Mouse (Mus musculus) liver, postnatal 0 days (tissue): ENCODE data around the gene Fads3. TPM values are rescaled to one million over a fixed set of nuclear protein-coding genes. Genes with fewer than 3 reads are reported as not detected.

Source experiments
- ATAC-seq: fragments of 200-750 bp; cut with Nextera tagmentation; 2 replicates; pipeline ENCODE4 v1.8.0; 2017; ENCODE audit warnings: mild to moderate bottlenecking, moderate library complexity
- DNase-seq: peaks from one replicate; pipeline ENCODE4 v3.0.0-alpha.2; 2016
- H3K27ac ChIP-seq: fragments of 300-500 bp; sonication (generic); 2 replicates; pipeline ENCODE4 v1.5.1; 2014; ENCODE audit warnings: antibody characterized with exemption, moderate library complexity, mild to moderate bottlenecking, low read depth
- H3K27me3 ChIP-seq: fragments of 300-500 bp; sonication (generic); 2 replicates; pipeline ENCODE4 v1.6.1; 2014; ENCODE audit warnings: low read length, control low read depth, mixed read lengths; ENCODE audit not compliant: insufficient read depth
- H3K36me3 ChIP-seq: fragments of 300-500 bp; sonication (generic); replicated peaks from 2 replicates; pipeline ENCODE4 v1.6.1; 2014; ENCODE audit warnings: mild to moderate bottlenecking, control low read depth, low read length, moderate library complexity, mixed read lengths; ENCODE audit not compliant: insufficient read depth
- H3K4me1 ChIP-seq: fragments of 300-500 bp; sonication (generic); 2 replicates; pipeline ENCODE4 v1.6.1; 2014; ENCODE audit warnings: antibody characterized with exemption, mild to moderate bottlenecking, control low read depth; ENCODE audit not compliant: insufficient read depth
- H3K4me2 ChIP-seq: fragments of 300-500 bp; sonication (generic); 2 replicates; pipeline ENCODE4 v1.6.1; 2014; ENCODE audit warnings: low read depth, mild to moderate bottlenecking, low read length, moderate library complexity, mixed read lengths
- H3K4me3 ChIP-seq: fragments of 300-500 bp; sonication (generic); 2 replicates; pipeline ENCODE4 v1.5.1; 2014; ENCODE audit warnings: low read depth, low read length
- H3K9ac ChIP-seq: fragments of 300-500 bp; sonication (generic); replicated peaks from 2 replicates; pipeline ENCODE4 v1.6.1; 2014; ENCODE audit warnings: mild to moderate bottlenecking, moderate library complexity
- H3K9me3 ChIP-seq: fragments of 300-500 bp; sonication (generic); 2 replicates; pipeline ENCODE4 v1.6.1; 2016; ENCODE audit warnings: mild to moderate bottlenecking, control low read depth, low read length, mixed read lengths
- CTCF ChIP-seq: sonication (generic); IDR thresholded peaks from 2 replicates; pipeline ENCODE4 v1.5.1; 2016; ENCODE audit warnings: antibody characterized with exemption, low read depth
- EP300 ChIP-seq: IDR thresholded peaks from 2 replicates; pipeline ENCODE4 v1.6.1; 2016; ENCODE audit warnings: antibody characterized with exemption, low read depth, mild to moderate bottlenecking
- WGBS: fragments of 180-500 bp; shearing (Covaris S2); extraction: QIAGEN DNeasy Blood & Tissue Kit; methylation state at CpG from one replicate; pipeline ENCODE4 v1.1.7; 2014; ENCODE audit not compliant: insufficient replicate concordance; 5-methylcytosine and 5-hydroxymethylcytosine counted together
- polyA plus RNA-seq: library from polyadenylated mRNA; unstranded; fragments of >200 nt; fragmentation: Nextera tagmentation; extraction: Ambion mirVana; gene quantifications from 2 replicates; pipeline ENCODE4 v1.2.1, GENCODE M21; 2015

Gene Fads3
- polyA plus RNA-seq, 1 experiment from 2014 or later, result 1.7 TPM

- ATAC-seq, result no peak
- no peak overlapping the region for H3K4me3 ChIP-seq
- H3K4me1 ChIP-seq, result peaks cover 29% of the 10 kb centered on the region
- H3K9ac ChIP-seq, result no peak overlapping the region
- H3K9me3 ChIP-seq, result no peaks in the 10 kb centered on the region
- H3K27me3 ChIP-seq, result no peaks in the 10 kb centered on the region
- WGBS, result 50% methylated on average over 3 of the region's 3 CpGs
- H3K27ac ChIP-seq, result no peak overlapping the region
- peaks cover 26% of the 10 kb centered on the region for H3K36me3 ChIP-seq
- H3K4me2 ChIP-seq, result no peak overlapping the region
- no peak for TF ChIP-seq EP300
- no peak for TF ChIP-seq CTCF
- DNase-seq, result no peak
Measured at GRCm38 (mm10) chr19:10038910-10039309, 2.5 kb upstream of the Fads3 start.

GRCm38 (mm10) chr19:10039615-10040014 is 1.8 kb upstream of the Fads3 start:
- no peak overlapping the region for H3K4me2 ChIP-seq
- no peaks in the 10 kb centered on the region for H3K27me3 ChIP-seq
- DNase-seq (no peak), ATAC-seq (no peak)
- H3K9ac ChIP-seq, result no peak overlapping the region
- no peaks in the 10 kb centered on the region for H3K9me3 ChIP-seq
- TF ChIP-seq EP300, result no peak
- TF ChIP-seq CTCF, result peak; percentile 61
- peaks cover 29% of the 10 kb centered on the region for H3K4me1 ChIP-seq
- WGBS, result 77% methylated on average over 2 of the region's 2 CpGs
- no peak overlapping the region for H3K27ac ChIP-seq
- H3K4me3 ChIP-seq, result no peak overlapping the region
- H3K36me3 ChIP-seq, result peaks cover 19% of the 10 kb centered on the region

GRCm38 (mm10) chr19:10040866-10041387 is 442 bp upstream of the Fads3 start:
- H3K4me1 ChIP-seq, result peaks cover 30% of the 10 kb centered on the region
- peak overlapping the region; percentile 65 for H3K9ac ChIP-seq
- H3K4me2 ChIP-seq, result peak overlapping the region; percentile 96

GRCm38 (mm10) chr19:10042232-10042631 is 863 bp downstream of the Fads3 start:
- no peaks in the 10 kb centered on the region for H3K9me3 ChIP-seq
- H3K9ac ChIP-seq, result peak overlapping the region; percentile 65; the same call in 1 of the 2 replicates
- peak overlapping the region; percentile 96 for H3K4me2 ChIP-seq
- DNase-seq (no peak), ATAC-seq (no peak)
- no peaks in the 10 kb centered on the region for H3K27me3 ChIP-seq
- H3K36me3 ChIP-seq, result no peaks in the 10 kb centered on the region
- no peak for TF ChIP-seq CTCF
- no peak for TF ChIP-seq EP300
- H3K4me3 ChIP-seq, result peak overlapping the region; percentile 60
- peaks cover 41% of the 10 kb centered on the region for H3K4me1 ChIP-seq
- 40% methylated on average over 6 of the region's 6 CpGs for WGBS
- no peak overlapping the region for H3K27ac ChIP-seq

More at GRCm38 (mm10) chr19:10040866-10041387, 442 bp upstream of the Fads3 start:
- Histone ChIP-seq H3K4me3 (peak overlapping the region; percentile 60), H3K27me3 (no peaks in the 10 kb centered on the region), H3K36me3 (peaks cover 7% of the 10 kb centered on the region; the same call in 1 of the 2 replicates), H3K27ac (no peak overlapping the region), H3K9me3 (no peaks in the 10 kb centered on the region)
- WGBS, result 13% methylated on average over 18 of the region's 20 CpGs
- DNase-seq (no peak), ATAC-seq (no peak)
- TF ChIP-seq EP300, result no peak
- TF ChIP-seq CTCF, result no peak

DNA sequence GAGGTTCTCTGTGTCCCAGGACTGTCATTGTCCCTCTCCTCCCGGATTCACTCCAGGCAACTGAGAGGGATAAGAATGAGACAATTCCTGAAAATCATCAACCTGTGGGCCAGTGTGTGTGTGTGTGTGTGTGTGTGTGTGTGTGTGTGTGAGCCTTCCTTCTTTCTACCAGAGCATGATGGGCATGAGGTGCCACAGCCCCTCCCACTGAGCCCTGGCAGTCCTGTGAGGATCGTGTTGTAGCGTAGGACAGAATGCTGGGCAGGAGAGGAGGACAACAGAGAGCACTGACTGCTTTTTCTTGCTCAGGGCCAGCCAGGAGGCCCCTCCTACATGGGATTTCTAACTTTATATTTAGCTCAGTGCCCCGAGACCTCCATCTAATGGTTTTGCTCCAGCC is 1.4 kb downstream of the Fads3 start:
- WGBS, result 78% methylated on average over 4 of the region's 4 CpGs
- peak overlapping the region; percentile 96; the same call in 1 of the 2 replicates for H3K4me2 ChIP-seq
- H3K4me3 ChIP-seq, result no peak overlapping the region
- no peak for ATAC-seq
- no peak overlapping the region for H3K27ac ChIP-seq
- H3K27me3 ChIP-seq, result no peaks in the 10 kb centered on the region
- no peak overlapping the region for H3K9ac ChIP-seq
- TF ChIP-seq EP300, result no peak
- no peak for TF ChIP-seq CTCF
- H3K9me3 ChIP-seq, result no peaks in the 10 kb centered on the region
- DNase-seq, result no peak
- no peaks in the 10 kb centered on the region for H3K36me3 ChIP-seq
- peaks cover 40% of the 10 kb centered on the region for H3K4me1 ChIP-seq

DNA sequence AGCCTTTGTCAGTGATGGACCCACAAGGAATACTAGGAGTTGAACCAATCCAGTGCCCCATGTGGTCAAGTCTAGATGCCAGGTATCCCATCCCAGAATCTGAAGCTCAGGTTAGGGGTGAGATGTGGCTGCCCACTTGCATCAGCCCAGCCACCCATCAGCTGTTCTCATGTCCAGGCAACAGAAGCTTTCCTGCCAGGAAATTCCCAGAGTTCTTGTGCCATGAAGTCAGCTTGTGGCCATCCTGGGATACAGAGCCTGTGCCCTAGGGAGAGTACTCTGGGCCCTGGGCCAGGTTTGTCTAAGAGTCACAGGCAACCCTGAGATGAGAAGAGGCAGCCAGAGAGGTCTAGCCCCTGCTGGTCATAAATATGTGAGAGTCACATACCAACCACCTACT is 2.3 kb downstream of the Fads3 start:
- no peak overlapping the region for H3K4me2 ChIP-seq

More for the DNA sequence above, 2.3 kb downstream of the Fads3 start:
- no peak for DNase-seq
- H3K27ac ChIP-seq, result no peak overlapping the region
- H3K9me3 ChIP-seq, result no peaks in the 10 kb centered on the region
- peaks cover 42% of the 10 kb centered on the region for H3K4me1 ChIP-seq
- H3K9ac ChIP-seq, result no peak overlapping the region
- no peak for ATAC-seq
- H3K4me3 ChIP-seq, result no peak overlapping the region
- no peaks in the 10 kb centered on the region for H3K36me3 ChIP-seq
- H3K27me3 ChIP-seq, result no peaks in the 10 kb centered on the region
- TF ChIP-seq CTCF, result no peak
- no peak for TF ChIP-seq EP300
